Mouse (Mus musculus) layer of hippocampus, postnatal 14 days (tissue): ENCODE data around the gene Atxn2. TPM values are rescaled to one million over a fixed set of nuclear protein-coding genes. Genes with fewer than 3 reads are reported as not detected.
"Not testable (repeated sequence)": the region's sequence is repeated elsewhere in the genome, so short reads cannot be mapped to it uniquely, and the experiment has no call there.

Experiments
- DNase-seq, 2 experiments: peaks; one replicate each; pipeline ENCODE4 v3.0.0; 2021 to 2022; ENCODE audit warnings: low spot score in 2 of 2, mixed read lengths in 1 of 2
- total RNA-seq, 2 experiments: library from RNA; stranded (reverse); gene quantifications; 2 replicates each; pipeline ENCODE4 v1.2.3; 2021

Atxn2 gene
- total RNA-seq, 2 experiments from 2014 or later, result 220 to 237 TPM

- DNase-seq, result no peak
These were observed 122.6 kb downstream of the Atxn2 start for GRCm38 (mm10) chr5:121833572-121834240.

DNA sequence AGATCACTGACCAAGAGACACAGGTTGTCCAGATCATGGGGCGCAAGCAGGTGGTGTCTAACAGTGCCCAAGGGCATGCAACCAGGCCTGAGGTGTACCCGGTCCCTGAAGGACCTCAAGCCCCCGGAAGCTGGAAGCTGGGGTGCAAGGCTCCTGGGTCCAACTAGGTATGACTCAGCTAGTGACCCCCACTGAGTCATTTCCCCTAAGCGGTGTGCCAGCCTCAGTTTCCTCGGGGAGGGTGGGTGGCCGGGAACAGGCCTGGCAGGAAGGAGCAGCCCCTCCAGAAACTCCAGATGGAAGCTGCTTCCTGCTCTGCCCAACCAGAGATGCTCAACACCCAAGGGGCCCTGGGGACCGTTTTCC lies 123.1 kb downstream of the Atxn2 start:
- DNase-seq, result no peak

GRCm38 (mm10) chr5:121834991-121835747 lies 124.0 kb downstream of the Atxn2 start:
- no peak for DNase-seq

DNA sequence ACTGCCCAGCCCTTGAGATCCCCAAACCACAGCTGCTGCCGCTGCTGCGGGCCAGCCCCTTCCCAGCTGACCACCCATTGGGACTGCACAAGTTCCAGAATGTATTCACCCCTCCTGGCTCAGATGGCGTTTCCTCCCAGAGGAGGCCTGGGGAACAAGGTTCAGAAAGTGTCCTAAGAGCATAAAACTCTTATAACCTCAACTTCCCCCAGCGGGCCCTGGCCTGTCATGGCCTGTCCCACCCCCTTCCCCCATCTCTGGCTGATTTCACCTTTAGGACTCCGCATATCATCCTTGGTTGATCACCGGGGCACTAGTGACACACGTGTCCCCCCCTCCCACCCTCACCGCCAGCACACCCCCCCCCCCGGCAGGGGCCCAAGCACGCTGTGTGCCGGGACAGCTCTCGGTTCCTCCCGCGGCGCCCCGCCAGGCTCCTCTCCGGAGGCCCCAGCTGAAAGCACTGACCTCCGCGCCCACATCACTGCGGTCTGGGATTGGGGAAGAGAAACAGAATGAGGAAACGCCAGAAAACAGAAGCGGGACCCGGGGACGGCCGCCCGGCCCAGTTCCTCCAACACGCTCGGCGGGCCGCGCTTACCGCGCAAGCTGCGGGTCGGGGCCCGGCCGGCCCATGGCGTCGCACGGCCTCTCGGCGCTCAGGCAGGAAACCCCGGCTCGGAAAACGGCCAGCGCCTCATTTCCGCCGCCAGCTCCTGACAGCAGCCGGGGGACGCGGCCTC lies 125.0 kb downstream of the Atxn2 start:
- DNase-seq, result peak in 1 of 2 experiments; percentile 70

DNA sequence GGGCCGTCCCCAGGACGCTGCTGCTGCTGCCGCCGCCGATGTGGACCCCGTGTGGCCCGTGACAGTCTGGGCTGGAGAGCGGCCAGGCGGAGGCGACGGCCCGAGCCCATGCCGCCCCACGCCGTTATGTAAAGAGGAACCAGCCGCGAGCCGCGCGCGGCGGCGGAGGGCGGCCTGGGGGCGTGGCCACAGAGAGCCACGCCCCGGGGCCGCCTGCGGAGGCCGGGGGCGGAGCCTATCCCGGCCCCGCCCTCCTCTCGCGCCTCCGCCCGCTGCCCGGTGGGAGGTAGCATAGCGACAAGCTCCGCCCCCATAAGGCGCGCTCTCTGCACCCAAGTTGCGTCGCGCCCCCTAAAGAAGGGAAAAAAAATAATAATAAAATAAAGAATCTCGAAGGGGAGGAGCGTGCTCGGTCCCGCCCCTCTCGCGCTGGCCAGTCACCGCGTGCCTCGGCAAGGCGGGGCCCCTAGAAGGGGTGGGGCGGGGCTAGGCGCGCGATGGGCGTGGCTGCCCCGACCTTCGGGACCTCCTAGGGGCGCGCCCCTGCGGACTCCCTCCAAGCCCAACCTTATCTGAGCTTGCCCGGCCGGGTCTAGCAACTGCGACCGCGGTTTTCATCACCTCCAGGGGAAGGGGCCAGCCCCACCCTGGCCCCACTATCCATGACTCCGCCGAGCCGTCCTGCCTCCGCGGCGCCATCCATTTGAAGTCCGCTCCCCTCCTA lies 125.7 kb downstream of the Atxn2 start:
- DNase-seq, result peak; percentile 79 to 82

- DNase-seq, result no peak
These were observed 126.6 kb downstream of the Atxn2 start, which contains the start of gene Sh2b3 for GRCm38 (mm10) chr5:121837441-121838340. Sh2b3 (minus strand) TSS chr5:121837646.

DNA sequence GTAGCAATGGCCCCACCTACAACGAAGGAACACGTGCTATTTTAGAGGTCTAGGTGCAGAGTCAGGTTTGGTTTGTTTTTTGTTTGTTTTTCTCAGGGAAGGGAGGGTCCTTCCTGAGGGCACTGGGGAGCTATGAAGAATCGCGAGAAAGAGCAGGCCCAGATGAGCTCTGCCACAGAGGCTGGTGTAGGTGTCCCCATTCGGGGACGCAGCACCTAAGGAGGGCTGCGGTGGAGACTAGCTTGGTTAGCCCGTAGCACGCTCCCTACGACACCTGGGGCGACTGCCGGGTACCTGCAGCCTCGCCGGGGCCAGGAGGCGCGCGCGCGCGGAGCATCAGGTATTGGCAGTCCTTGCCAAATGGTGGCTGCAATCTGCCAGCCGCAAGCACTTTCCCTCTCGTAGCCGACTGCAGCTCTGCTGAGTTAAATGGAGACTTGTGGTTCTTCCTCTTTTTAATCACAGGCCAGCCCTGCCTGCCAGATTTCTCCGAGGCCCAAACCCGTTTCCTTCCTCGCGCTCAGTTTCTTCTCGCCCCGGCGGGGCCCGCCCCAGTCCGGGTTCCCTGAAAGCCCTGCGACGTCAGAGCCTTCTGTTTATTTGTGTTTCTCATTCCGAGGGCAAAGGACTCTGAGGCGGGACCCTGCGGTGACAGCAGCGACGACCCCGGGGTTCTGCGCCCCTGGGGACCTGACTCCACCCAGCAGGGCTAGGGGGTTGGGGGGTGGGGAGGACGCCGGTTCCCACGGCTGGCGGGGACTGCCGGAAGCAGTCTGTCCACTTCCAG lies 127.4 kb downstream of the Atxn2 start:
- DNase-seq, result peak; percentile 35 to 66

GRCm38 (mm10) chr5:121839128-121839473 lies 128.0 kb downstream of the Atxn2 start:
- DNase-seq, result no peak

DNA sequence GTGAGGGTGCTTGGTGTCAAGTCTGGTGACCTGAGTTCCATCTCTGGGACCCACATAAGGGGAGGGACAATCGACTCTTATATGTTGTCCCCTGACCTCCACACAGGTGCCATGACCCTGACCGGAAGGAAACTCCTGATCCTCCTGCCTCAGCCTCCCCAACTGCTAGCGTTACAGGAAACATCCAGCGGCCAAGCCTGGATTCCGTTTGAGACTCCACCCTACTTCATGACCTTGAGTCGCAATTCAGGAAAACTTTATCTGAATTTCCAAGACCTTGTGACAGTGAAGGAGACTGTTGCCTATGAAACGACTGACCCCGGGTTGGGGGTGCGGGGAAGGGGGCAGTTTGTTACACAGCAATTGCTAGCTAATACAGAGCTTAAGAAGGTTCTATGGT lies 130.4 kb downstream of the Atxn2 start:
- no peak for DNase-seq

GRCm38 (mm10) chr5:121841973-121842372 lies 130.8 kb downstream of the Atxn2 start:
- DNase-seq, result no peak

GRCm38 (mm10) chr5:121842665-121843118 lies 131.6 kb downstream of the Atxn2 start:
- DNase-seq, result peak; percentile 78 to 84

DNA sequence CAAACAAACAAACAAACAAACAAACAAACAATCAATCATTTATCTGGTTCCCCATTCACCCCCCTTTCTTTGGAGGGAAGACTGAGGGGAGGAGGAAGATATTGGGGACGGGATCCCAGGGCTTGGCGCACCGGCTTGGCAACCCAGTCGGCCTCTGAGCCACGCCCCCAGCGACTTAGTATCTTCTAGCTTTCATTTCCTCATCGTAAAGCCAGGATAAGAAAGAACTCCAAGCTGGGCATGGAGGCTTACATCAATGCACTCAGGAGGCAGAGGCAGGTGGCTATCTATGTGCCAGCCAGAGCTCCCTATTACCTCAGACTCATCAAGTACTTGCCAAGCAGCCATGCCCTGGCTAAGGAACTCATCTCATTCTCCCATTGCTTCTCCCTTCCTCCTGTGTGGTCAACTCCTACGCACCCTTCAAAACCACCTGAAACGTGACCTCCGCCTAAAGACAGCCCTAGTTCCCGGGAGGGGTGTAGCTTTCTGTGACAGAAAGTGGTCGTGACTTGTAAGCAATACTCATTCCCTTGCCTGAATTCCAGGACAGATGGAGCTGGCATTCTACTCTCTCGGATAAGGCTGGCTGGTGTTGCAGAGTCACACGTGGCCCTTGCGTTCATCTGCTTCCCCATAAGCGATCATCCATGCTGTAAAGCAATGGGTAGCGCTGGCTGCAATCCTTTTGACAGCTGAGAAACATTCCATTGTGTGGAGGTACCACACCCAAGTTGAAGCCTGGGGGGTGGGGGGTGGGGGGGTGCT lies 132.2 kb downstream of the Atxn2 start:
- DNase-seq, result no peak

- no peak for DNase-seq
These were observed 134.2 kb downstream of the Atxn2 start for GRCm38 (mm10) chr5:121845361-121845760.

DNA sequence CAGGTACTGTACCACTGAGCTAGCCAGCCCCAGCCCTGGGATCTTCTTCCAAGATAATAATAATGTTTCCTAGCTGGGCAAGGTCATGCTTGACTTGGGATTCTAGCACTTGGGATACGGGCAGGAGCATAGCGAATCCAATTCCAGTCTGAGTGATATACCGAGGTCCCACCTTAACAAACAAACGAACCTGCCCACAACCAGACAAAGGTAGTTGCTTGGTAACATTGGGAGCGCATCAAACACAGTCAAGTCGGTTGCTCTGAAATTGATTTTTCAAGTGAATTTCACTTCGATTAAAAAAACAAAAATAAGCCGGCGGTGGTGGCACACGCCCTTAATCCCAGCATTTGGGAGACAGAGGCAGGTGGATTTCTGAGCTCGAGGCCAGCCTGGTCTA lies 135.2 kb downstream of the Atxn2 start:
- no peak for DNase-seq

DNA sequence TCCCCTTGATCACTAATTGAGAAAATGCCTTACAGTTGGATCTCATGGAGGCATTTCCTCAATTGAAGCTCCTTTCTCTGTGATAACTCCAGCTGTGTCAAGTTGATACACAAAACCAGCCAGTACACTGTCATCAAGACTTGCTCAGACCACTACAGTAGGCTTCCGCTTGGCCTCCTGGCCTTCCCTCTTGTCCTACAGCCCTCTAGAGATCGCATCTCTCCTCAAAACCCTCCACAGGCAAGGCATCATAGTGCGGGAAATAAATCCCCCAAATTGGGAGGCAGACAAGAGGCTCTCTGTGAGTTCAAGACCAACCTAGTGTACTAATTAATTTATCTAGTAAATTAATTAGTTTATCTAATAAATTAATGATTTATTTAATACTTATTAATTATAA lies 136.1 kb downstream of the Atxn2 start:
- not testable (repeated sequence) for DNase-seq

DNA sequence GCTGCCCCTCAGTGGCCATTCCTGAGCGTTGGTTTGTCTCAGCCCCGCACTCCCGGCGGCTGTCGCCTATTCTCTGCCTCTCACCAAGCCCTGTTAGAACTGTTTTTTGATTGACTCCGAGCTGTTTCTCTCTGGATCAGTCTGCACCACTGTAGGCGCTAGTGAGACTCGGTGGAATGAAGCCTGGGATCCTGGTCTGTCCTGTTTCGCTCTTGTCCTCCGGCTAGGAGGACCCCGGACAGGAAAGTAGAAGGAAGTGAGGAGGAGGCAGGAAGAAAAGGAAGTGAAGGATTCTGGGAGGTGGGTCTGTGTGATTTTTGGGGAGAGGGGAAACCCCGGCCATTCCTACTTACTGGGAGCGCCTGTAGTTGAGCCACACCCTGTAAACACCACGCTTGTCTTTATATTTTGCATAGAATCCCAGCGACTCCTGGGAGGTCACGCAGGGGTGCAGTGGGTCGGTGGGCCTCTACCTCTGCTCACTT lies 136.9 kb downstream of the Atxn2 start:
- peak in 1 of 2 experiments; percentile 46 for DNase-seq

GRCm38 (mm10) chr5:121848743-121849142 lies 137.6 kb downstream of the Atxn2 start, which contains the start of gene Pheta1:
Pheta1 (plus strand) TSS chr5:121848984.
- DNase-seq, result peak; percentile 85 to 93
